ENCODE assay signal across 17 mouse cellular contexts in genomic region chr4:149393311-149393995, GRCm38 (mm10). TPM values are rescaled to one million over a fixed set of nuclear protein-coding genes. Genes with fewer than 3 reads are reported as not detected.
A peak's percentile ranks its signal among the peaks of the same experiment; 100 is the strongest.
DNase-seq lines count a peak whose midpoint lies in the region; ATAC-seq lines count a peak whose summit lies in the region.
"Had no signal": no experiment of that assay in that cellular context is flagged by ENCODE, and none has a peak within 500 bp of the region (broad histone marks: within the 10 kb centered on the region; RNA-seq: fewer than 3 reads in every experiment).

No protein-coding gene starts in this region.

- H3K4me3 ChIP-seq in intestine, embryonic 15.5 days (replicated peaks), result no peak overlapping the region
- H3K4me3 ChIP-seq: hindbrain, embryonic 13.5 days; midbrain, embryonic 15.5 days had no signal

- no peaks in the 10 kb centered on the region for H3K9me3 ChIP-seq in intestine, embryonic 15.5 days
- H3K9me3 ChIP-seq: hindbrain, embryonic 13.5 days; midbrain, embryonic 15.5 days had no signal

- ATAC-seq in intestine, embryonic 15.5 days, result no peak
- ATAC-seq: forebrain, embryonic 14.5 days; midbrain, embryonic 15.5 days had no signal

- peaks cover 9% of the 10 kb centered on the region; the same call in 1 of the 2 replicates for H3K36me3 ChIP-seq in intestine, embryonic 15.5 days
- H3K36me3 ChIP-seq: midbrain, embryonic 15.5 days had no signal

- H3K4me1 ChIP-seq in intestine, embryonic 15.5 days (replicated peaks), result peaks cover 29% of the 10 kb centered on the region
- H3K4me1 ChIP-seq: midbrain, embryonic 15.5 days had no signal

- peak overlapping the region; percentile 41; the same call in 1 of the 2 replicates for H3K27ac ChIP-seq in intestine, embryonic 15.5 days
- H3K27ac ChIP-seq: hindbrain, embryonic 13.5 days; kidney, postnatal 0 days; midbrain, embryonic 15.5 days had no signal

- WGBS in intestine, embryonic 15.5 days, result 81% methylated on average over 12 of the region's 12 CpGs

- H3K27me3 ChIP-seq in intestine, embryonic 15.5 days (replicated peaks), result no peaks in the 10 kb centered on the region
- H3K27me3 ChIP-seq: hindbrain, embryonic 13.5 days; midbrain, embryonic 15.5 days had no signal

- no peak overlapping the region for H3K4me2 ChIP-seq in intestine, embryonic 15.5 days (replicated peaks)
- H3K4me2 ChIP-seq: hindbrain, embryonic 13.5 days; lung, embryonic 14.5 days; midbrain, embryonic 15.5 days had no signal

- no peak overlapping the region for H3K9ac ChIP-seq in intestine, embryonic 15.5 days
- H3K9ac ChIP-seq: hindbrain, embryonic 13.5 days; lung, embryonic 14.5 days; midbrain, embryonic 15.5 days had no signal

- peak; percentile 53 for DNase-seq in kidney, adult 11 months
- DNase-seq in kidney, postnatal 10 days, result no peak
- DNase-seq in ovary, adult 18-20 months (ENCODE audit: low spot score), result peak; percentile 68
- no peak for DNase-seq in ovary, postnatal 10 days (ENCODE audit: low spot score)
- DNase-seq in lung, postnatal 10 days, result no peak
- DNase-seq in thymus, adult 18-20 months, result no peak
- DNase-seq: cerebellum, adult 9-11 months; embryo, embryonic 11 days; heart, adult 18-20 months; heart, postnatal 10 days; lung, embryonic 14.5 days; thymus, postnatal 4 days had no signal

RNA-seq across cellular contexts. Expression of gene Ube4b, which starts 33.1 kb away (rescaled TPM):
- 34.3 and 39.0 TPM in 2 replicates for polyA plus RNA-seq in intestine, embryonic 15.5 days (2015; fragmentation: Nextera tagmentation; extraction: Ambion mirVana)

Comparison
In these comparisons a context has a peak if more than half of its experiments do, and no peak if none do; other contexts are left out.
1. DNase-seq: peak in kidney, adult 11 months (single experiment) and ovary, adult 18-20 months (single experiment); none in kidney, postnatal 10 days (single experiment), ovary, postnatal 10 days (single experiment), lung, postnatal 10 days (single experiment) and thymus, adult 18-20 months (0 of 2).